Mouse (Mus musculus) mature B cell (primary cell): ENCODE results near the gene Crebrf.

Experiments
- in situ Hi-C: fragments of 300-500 bp; cut with MboI; formaldehyde crosslinking; loops from 2 replicates; pipeline ENCODE4 v1.14.3; 2019

Gene Crebrf

GRCm38 (mm10) chr17:26705463-26706359 lies 9.7 kb upstream of the Crebrf start:
- in situ Hi-C loops = no loop called here

GRCm38 (mm10) chr17:26707066-26707465 lies 8.4 kb upstream of the Crebrf start:
- in situ Hi-C loops = no loop called here

- in situ Hi-C loops = no loop called here
These were observed 7.0 kb upstream of the Crebrf start for GRCm38 (mm10) chr17:26708499-26708898.

- in situ Hi-C loops = no loop called here
These were observed 6.4 kb upstream of the Crebrf start for GRCm38 (mm10) chr17:26708993-26709590.

GRCm38 (mm10) chr17:26710049-26710448 lies 5.4 kb upstream of the Crebrf start:
- in situ Hi-C loops = no loop called here

- in situ Hi-C loops = no loop called here
These were observed 667 bp downstream of the Crebrf start for GRCm38 (mm10) chr17:26715916-26716717.

GRCm38 (mm10) chr17:26717868-26718267 lies 2.4 kb downstream of the Crebrf start:
- in situ Hi-C loops = no loop called here

GRCm38 (mm10) chr17:26719405-26719804 lies 4.0 kb downstream of the Crebrf start:
- in situ Hi-C loops = no loop called here

GRCm38 (mm10) chr17:26721802-26722201 lies 6.4 kb downstream of the Crebrf start:
- in situ Hi-C loops = no loop called here

GRCm38 (mm10) chr17:26724790-26725189 lies 9.3 kb downstream of the Crebrf start:
- in situ Hi-C loops = no loop called here

GRCm38 (mm10) chr17:26726674-26727073 lies 11.2 kb downstream of the Crebrf start:
- in situ Hi-C loops = no loop called here

GRCm38 (mm10) chr17:26727110-26727755 lies 11.8 kb downstream of the Crebrf start:
- in situ Hi-C loops = no loop called here

GRCm38 (mm10) chr17:26742581-26742980 lies 27.1 kb downstream of the Crebrf start:
- in situ Hi-C loops = no loop called here

- in situ Hi-C loops = no loop called here
These were observed 27.8 kb downstream of the Crebrf start for GRCm38 (mm10) chr17:26743294-26743693.

GRCm38 (mm10) chr17:26749975-26750374 lies 34.5 kb downstream of the Crebrf start:
- in situ Hi-C loops = no loop called here

GRCm38 (mm10) chr17:26752297-26752696 lies 36.8 kb downstream of the Crebrf start:
- in situ Hi-C loops = no loop called here

GRCm38 (mm10) chr17:26753476-26753875 lies 38.0 kb downstream of the Crebrf start:
- in situ Hi-C loops = no loop called here

GRCm38 (mm10) chr17:26767100-26767753 lies 51.8 kb downstream of the Crebrf start:
- in situ Hi-C loops = no loop called here

GRCm38 (mm10) chr17:26767754-26768124 lies 52.3 kb downstream of the Crebrf start:
- in situ Hi-C loops = no loop called here

GRCm38 (mm10) chr17:26776211-26776610 lies 60.8 kb downstream of the Crebrf start:
- in situ Hi-C loops = no loop called here

- in situ Hi-C loops = no loop called here
These were observed 62.6 kb downstream of the Crebrf start for GRCm38 (mm10) chr17:26778001-26778400.
